Mouse (Mus musculus): ENCODE results near the gene Serp2. TPM values are rescaled to one million over a fixed set of nuclear protein-coding genes. Genes with fewer than 3 reads are reported as not detected.

Serp2 gene
- polyA plus RNA-seq, 1 experiment from 2014 or later, result 21.4 TPM

DNA sequence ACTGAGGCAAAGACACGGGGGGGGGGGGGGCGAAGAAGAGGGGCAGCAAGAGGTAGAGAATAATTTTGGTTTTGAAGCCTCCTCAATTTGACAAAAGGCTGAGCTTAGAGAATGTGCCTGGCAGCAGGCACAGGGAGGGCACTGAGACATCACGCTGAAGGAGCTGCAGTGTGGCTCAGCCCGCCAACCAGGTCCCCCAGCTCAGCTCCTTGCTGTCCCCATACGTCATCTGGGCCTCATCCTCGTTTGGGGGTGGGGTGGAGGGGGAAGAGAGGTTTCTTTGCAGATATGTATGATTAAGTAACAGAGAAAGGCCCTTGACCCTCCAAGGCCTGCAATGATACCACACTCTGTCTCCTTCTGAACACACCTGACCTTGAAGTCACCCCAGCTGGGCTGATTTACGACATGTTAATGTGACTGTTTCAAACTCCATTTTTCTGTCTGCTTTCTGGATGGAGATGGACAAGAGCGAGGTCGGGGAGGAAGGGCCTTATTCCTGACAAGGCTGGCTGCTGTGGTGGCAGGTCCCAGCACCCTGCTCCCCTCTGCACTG is 28.9 kb downstream of the Serp2 start:
- no peak for ATAC-seq
- CTCF ChIA-PET, result interaction anchor here (1.2 to 1.7 kb wide), 3 partner anchors 170 to 382 kb away, joined by 4 read pairs; no protein-coding TSS in a partner anchor
- POLR2A ChIA-PET, result interaction anchor here (0.9 to 3.8 kb wide), 7 partner anchors 9 to 290 kb away, joined by 3 to 26 read pairs (median 6); no protein-coding TSS in a partner anchor
- in situ Hi-C loops (cut with MboI; ENCODE audit: low pct_unique_long_range_greater_than_20kb), result no loop called here
- no peaks in the 10 kb centered on the region for H3K27me3 ChIP-seq
- no peak for DNase-seq (ENCODE audit: low read depth, low spot score)
- no peak for TF ChIP-seq CTCF (IDR thresholded peaks at IDR 0.05)

DNA sequence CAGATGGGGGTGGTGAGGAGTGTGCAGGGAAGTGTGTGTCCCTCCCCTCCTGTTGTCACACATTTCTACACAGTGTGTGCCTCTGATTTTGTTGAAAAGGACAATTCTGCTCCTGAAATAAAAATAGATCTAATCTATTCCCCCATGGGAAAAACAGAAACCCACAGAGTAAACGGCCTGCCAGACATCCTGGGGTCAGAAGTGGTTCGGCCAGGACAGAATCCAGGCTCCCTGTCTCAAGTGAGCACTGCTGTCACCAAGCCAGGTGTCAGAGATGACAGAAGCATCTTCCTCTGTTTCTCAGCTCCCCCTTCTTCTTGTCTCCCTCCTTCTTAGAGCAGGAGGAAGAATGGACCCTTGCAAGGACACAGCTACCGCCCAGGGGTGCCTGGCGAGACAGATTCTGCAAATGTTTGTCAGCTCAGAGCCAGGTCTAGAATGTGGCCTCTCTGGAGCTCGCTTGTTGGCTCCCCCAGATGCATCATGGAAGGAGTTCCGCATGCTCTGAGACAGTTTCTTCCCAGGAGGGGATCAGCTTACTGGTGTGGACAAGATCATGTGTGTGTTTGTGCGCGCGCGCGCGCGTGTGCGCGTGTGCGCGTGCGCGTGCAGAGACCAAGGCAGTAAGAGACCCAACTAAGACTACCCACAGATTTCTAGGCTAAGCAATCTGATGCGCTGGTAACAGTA is 29.5 kb downstream of the Serp2 start:
- no peak for DNase-seq (ENCODE audit: low read depth, low spot score)
- H3K27me3 ChIP-seq, result no peaks in the 10 kb centered on the region
- in situ Hi-C loops (cut with MboI; ENCODE audit: low pct_unique_long_range_greater_than_20kb), result no loop called here
- no peak for TF ChIP-seq CTCF (IDR thresholded peaks at IDR 0.05)
- ATAC-seq, result no peak
- POLR2A ChIA-PET, result interaction anchor here (0.9 to 3.8 kb wide), 5 partner anchors 9 to 290 kb away, joined by 3 to 26 read pairs (median 25); no protein-coding TSS in a partner anchor
- CTCF ChIA-PET, result interaction anchor here (1.5 to 1.7 kb wide), 2 partner anchors 171 to 175 kb away, joined by 4 read pairs; no protein-coding TSS in a partner anchor

DNA sequence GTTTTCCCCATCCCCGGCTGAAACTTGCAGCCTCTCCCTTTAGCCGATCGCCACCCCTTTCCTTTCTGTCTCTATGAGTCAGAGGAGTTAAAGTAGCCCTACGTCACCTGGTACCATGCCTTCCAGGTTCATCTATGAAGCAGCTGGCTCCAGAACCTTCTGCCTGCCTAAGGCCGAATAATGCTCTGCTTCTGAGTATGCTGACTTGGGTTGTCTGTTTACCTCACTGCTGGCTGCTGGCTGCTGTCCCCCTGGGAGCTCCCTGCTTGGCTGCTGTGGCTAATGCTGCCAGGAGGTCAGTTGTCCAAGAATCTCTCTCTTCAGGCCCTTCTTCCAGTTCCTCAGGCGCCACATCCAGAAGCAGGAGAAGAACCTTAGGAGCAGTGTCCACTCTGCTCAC is 30.2 kb downstream of the Serp2 start:
- TF ChIP-seq CTCF (IDR thresholded peaks at IDR 0.05), result no peak
- H3K27me3 ChIP-seq, result no peaks in the 10 kb centered on the region
- ATAC-seq (no peak), DNase-seq (ENCODE audit: low read depth, low spot score) (no peak)
- CTCF ChIA-PET, result no interaction called here
- in situ Hi-C loops (cut with MboI; ENCODE audit: low pct_unique_long_range_greater_than_20kb), result no loop called here
- POLR2A ChIA-PET, result interaction anchor here (0.6 to 3.0 kb wide), 3 partner anchors 15 to 21 kb away, joined by 3 to 26 read pairs (median 3); no protein-coding TSS in a partner anchor

DNA sequence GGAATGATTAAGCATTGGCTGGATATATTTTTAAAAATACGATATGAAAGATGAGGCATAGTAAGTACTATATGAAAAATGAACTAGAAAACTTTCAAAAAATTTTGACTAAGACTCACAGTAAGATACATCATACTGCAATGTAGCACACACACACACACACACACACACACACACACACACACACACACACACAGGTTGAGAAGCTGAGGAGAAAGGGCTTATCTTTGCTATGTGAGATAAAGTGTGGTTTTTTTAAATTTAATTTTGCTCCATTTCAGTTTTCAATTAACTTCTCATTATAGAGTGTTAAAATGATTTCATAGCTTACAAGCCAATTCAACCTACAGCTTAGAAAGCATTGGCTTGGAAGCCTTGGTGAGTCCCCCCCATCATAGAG is 33.3 kb downstream of the Serp2 start:
- CTCF ChIA-PET, result interaction anchor here (3.9 kb wide), 1 partner anchor 11 kb away, joined by 13 read pairs; no protein-coding TSS in a partner anchor
- ATAC-seq (no peak), DNase-seq (ENCODE audit: low read depth, low spot score) (no peak)
- POLR2A ChIA-PET, result interaction anchor here (0.7 to 1.0 kb wide), 3 partner anchors 10 to 17 kb away, joined by 3 read pairs; no protein-coding TSS in a partner anchor
- H3K27me3 ChIP-seq, result no peaks in the 10 kb centered on the region
- in situ Hi-C loops (cut with MboI; ENCODE audit: low pct_unique_long_range_greater_than_20kb), result no loop called here
- no peak for TF ChIP-seq CTCF (IDR thresholded peaks at IDR 0.05)

DNA sequence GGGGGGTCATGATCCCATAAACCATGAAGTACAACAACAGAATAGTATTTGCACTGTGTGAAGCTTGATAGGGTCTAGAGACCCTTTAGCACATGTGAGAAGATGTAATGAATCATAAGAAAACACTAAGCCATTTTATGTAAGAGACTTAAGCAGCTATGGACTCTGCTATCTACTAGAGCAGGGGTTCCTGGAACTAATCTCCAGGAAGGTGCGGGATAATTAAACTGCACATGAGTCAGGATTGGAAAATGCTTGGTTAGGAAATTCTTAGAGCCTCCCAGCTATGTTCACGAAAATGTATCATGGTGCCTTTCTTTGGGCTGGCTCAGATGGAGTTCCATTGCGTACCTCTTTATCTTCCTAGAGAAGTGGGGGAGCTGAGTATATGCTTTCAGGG is 35.4 kb downstream of the Serp2 start:
- H3K27me3 ChIP-seq, result no peaks in the 10 kb centered on the region
- DNase-seq (ENCODE audit: low read depth, low spot score) (no peak), ATAC-seq (peak; percentile 65)
- ChIA-PET POLR2A (interaction anchor here (0.5 to 8.0 kb wide), 8 partner anchors 12 to 471 kb away, joined by 5 to 107 read pairs (median 10); no protein-coding TSS in a partner anchor), CTCF (interaction anchor here (0.9 to 3.9 kb wide), 4 partner anchors 8 to 200 kb away, joined by 3 to 13 read pairs (median 3); no protein-coding TSS in a partner anchor)
- TF ChIP-seq CTCF (IDR thresholded peaks at IDR 0.05), result no peak
- in situ Hi-C loops (cut with MboI; ENCODE audit: low pct_unique_long_range_greater_than_20kb), result no loop called here

DNA sequence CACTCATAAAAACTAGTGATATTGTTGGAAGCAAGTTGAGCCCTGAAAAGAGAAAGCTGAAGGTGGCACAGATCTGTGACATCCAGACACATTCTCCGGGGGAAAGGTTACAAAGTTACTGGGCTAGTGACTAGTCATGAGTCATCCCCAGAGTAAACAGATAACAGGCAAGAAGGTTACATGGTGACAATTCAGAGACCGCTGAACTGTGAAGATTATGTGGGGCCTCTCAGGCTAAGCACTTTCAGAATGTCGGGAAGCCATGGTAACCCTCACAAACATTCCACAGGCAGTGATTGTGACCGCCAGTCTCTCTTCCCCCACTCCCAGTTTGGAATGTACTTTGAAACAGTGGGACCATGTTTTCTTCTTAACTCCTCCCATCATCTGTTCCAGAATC is 36.1 kb downstream of the Serp2 start:
- POLR2A ChIA-PET, result interaction anchor here (0.7 to 8.0 kb wide), 12 partner anchors 8 to 412 kb away, joined by 3 to 107 read pairs (median 6); no protein-coding TSS in a partner anchor
- no peaks in the 10 kb centered on the region for H3K27me3 ChIP-seq
- peak; percentile 92 for ATAC-seq
- no peak for DNase-seq (ENCODE audit: low read depth, low spot score)
- in situ Hi-C loops (cut with MboI; ENCODE audit: low pct_unique_long_range_greater_than_20kb), result no loop called here
- CTCF ChIA-PET, result interaction anchor here (0.9 to 3.9 kb wide), 4 partner anchors 7 to 178 kb away, joined by 3 to 13 read pairs (median 4); no protein-coding TSS in a partner anchor
- TF ChIP-seq CTCF (IDR thresholded peaks at IDR 0.05), result no peak

DNA sequence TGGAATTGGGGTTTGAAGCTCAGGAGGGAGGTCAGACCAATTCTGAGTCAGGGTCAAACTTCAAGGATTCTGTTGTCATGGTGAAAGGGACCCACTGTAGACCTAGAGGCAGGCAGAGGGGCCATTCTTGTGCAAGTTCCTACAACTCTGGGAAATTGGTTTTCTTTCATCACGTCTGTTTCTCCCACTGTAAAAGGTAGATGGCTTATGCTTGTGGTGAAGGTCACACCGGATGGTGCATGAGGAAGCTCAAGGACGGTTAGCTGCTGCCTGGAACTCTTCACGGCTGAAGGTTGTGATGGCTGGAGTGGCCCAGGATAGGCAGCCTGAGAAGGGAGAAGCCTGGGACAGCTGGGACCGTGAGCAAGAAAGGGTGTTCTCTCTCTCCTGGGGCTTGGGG is 38.5 kb downstream of the Serp2 start:
- no peaks in the 10 kb centered on the region for H3K27me3 ChIP-seq
- ChIA-PET CTCF (interaction anchor here (1.1 to 1.2 kb wide), 3 partner anchors 11 to 490 kb away, joined by 3 read pairs; no protein-coding TSS in a partner anchor), POLR2A (interaction anchor here (0.5 to 8.0 kb wide), 10 partner anchors 10 to 365 kb away, joined by 3 to 107 read pairs (median 4); no protein-coding TSS in a partner anchor)
- no peak for DNase-seq (ENCODE audit: low read depth, low spot score)
- in situ Hi-C loops (cut with MboI; ENCODE audit: low pct_unique_long_range_greater_than_20kb), result no loop called here
- ATAC-seq, result no peak
- no peak for TF ChIP-seq CTCF (IDR thresholded peaks at IDR 0.05)

DNA sequence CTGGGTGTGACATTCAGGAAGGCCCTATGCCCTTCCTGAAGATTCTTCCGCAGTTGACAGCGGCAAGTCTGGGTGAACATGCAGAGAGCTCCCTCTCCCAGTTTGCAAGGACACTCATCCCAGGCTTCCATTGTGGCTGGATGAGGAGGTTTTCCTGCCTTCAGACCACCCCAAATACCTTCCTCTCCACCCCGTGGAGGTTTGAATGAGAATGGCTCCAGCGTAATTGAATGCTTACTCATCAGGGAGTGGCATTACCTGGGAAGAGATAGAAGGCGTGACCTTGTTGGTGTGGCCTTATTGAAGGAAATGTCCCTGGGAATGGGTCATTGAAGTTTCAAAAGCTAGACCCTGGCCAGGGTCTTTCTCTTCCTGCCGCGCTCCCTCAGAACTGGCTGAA is 41.1 kb downstream of the Serp2 start:
- CTCF ChIA-PET, result no interaction called here
- DNase-seq (ENCODE audit: low read depth, low spot score) (no peak), ATAC-seq (no peak)
- POLR2A ChIA-PET, result interaction anchor here (1.2 to 8.0 kb wide), 2 partner anchors 9 to 190 kb away, joined by 4 to 107 read pairs; no protein-coding TSS in a partner anchor
- no peaks in the 10 kb centered on the region for H3K27me3 ChIP-seq
- TF ChIP-seq CTCF (IDR thresholded peaks at IDR 0.05), result no peak
- in situ Hi-C loops (cut with MboI; ENCODE audit: low pct_unique_long_range_greater_than_20kb), result no loop called here

DNA sequence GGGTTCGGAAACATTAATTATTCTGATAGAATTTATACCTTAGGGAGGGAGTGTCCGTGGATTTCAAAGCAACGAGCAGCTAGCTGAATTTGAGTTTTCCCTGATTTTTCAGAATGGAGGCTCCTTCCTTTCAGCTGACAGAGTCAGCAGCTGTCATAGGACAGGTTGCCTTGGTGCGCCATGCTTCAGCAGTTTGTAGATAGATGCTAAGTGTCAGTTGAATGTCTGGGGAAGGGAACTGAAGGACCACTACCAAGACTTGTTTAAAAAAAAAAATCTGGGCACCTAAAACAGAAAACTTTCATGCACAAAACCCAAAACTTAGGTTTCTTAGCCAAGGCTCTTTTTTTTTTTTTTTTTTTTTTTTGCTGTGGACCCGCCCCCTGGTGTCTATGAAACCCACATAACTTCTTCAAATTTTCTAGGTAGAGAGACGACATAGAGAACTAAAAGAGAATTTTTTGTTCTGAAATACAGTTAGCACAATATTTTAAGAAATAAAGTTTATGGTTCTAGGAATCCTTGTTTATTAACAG is 42.6 kb downstream of the Serp2 start:
- ChIA-PET POLR2A (interaction anchor here (0.7 to 1.8 kb wide), 2 partner anchors 44 to 104 kb away, joined by 5 to 7 read pairs; no protein-coding TSS in a partner anchor), CTCF (no interaction called here)
- DNase-seq (ENCODE audit: low read depth, low spot score) (no peak), ATAC-seq (no peak)
- in situ Hi-C loops (cut with MboI; ENCODE audit: low pct_unique_long_range_greater_than_20kb), result loop anchor here (5.0 kb wide), 2 partner anchors 103 to 493 kb away; no protein-coding TSS in a partner anchor
- H3K27me3 ChIP-seq, result no peaks in the 10 kb centered on the region
- TF ChIP-seq CTCF (IDR thresholded peaks at IDR 0.05), result no peak
